Mouse (Mus musculus): Measurements from ENCODE around the gene Best2.

Gene Best2

DNA sequence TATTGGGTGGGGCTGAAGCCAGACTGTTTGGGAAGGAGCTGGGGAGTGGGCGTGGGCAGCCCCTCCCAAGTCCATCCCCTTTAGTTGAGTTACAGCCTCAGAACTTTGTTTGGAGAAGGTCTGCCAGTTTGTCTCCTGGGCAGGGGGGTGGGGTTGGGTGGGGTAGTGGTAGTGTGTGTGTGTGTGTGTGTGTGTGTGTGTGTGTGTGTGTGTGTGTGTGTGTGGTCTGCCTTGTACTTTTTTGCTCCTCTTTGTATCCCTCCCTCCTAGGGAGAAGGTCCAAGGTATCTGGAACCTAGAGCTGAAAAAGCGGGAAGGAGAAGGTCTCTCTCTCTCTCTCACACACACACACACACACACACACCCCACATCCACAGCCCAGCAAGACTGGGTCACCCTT, at the start of gene Best2:
Best2 (minus strand) TSS at position 101 of the 400 bp plus-strand sequence.
- no peak for DNase-seq (ENCODE audit: low spot score)

DNA sequence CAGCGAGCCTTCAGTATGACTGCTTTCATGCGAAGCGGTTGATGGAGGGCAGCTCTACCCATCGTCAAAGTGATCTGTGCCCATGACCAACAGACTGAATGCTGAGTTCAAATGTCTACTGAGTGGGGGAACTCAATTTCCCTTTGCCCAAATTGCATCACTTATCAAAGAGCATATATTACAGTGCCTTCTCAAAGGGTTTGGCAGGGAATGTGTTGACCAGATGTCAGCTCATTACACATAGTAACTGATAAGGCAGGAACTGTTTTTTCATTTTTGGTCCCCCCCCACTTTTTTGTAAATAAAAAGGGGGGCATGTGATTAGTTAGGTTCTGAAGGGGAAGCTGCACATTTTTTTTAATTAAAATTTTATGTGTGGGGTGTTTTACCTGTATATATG, 48.3 kb upstream of the Best2 start:
- no peak for DNase-seq (ENCODE audit: low spot score)

DNA sequence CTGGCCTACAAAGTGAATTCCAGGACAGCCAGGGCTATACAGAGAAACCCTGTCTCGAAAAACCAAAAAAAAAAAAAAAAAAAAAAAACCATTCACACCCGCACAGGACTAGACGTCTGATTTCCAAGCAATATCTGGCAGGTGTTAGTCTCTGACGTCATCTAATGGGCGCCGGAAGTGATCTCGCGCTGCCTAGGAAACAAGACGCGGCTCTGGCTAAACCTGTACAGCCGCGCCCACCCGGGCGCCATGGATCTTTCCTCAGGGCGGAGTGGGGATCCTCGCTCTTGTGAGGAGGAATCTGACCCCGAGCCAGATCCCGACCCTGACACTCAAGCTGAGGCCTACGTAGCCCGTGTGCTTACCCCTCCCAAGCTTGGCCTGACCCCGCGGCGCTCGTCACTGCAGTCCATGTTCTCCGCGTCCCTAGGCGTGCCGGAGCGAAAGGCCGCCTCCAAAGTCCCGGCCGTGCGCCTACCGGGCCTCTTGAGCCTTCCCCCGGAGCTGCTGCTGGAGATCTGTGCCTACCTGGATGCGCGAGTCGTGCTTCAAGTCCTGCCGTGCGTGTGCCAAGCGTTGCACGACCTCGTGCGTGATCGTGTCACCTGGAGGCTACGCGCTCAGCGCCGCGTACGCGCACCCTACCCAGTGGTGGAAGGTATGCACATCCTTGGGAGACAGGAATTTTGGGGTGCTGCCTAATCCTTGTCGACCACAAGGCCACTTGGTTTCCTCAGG, 45.7 kb upstream of the Best2 start, which contains the start of gene Fbxw9:
Fbxw9 (plus strand) TSS at position 177 of the 738 bp plus-strand sequence.
- DNase-seq (ENCODE audit: low spot score) = peak; percentile 75

DNA sequence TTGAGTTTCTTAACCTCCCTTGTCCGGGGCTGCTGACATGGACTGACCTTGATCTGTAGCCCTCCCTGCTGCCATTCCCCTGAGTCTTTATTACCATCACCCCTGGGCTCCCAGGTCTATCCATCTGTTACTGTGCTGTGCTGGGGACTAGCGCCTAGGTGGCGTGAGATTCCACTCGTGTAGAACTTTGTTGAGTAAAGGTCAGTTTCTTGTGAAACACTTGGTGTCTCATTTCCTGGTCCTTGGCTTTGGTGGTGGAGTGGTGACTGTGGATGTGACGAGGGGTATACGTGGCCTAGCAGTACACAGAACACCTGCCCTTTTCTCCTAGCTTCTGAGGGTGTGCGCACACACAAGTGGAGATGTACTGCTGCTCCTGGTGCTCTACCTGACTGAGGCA, 43.0 kb upstream of the Best2 start:
- no peak for DNase-seq (ENCODE audit: low spot score)

DNA sequence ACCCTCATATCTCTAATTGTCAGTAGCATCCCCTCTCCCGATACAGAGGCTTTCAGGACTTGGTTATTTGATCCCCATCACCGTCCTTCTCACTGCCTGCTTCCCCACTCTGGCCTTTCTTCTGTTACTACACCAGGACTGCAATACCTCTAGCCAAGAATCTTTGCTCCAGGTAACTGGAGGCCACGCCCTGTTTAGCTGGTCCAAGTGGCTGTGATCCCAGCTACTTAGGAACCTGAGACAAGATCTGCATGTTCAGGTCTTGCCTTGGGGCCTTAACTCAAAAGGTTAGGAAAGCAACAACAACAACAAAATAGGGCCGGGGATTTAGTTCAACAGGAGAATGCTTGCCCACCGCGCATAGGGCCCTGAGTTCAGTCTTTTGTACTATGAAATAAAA, 29.3 kb upstream of the Best2 start:
- no peak for DNase-seq (ENCODE audit: low spot score)

DNA sequence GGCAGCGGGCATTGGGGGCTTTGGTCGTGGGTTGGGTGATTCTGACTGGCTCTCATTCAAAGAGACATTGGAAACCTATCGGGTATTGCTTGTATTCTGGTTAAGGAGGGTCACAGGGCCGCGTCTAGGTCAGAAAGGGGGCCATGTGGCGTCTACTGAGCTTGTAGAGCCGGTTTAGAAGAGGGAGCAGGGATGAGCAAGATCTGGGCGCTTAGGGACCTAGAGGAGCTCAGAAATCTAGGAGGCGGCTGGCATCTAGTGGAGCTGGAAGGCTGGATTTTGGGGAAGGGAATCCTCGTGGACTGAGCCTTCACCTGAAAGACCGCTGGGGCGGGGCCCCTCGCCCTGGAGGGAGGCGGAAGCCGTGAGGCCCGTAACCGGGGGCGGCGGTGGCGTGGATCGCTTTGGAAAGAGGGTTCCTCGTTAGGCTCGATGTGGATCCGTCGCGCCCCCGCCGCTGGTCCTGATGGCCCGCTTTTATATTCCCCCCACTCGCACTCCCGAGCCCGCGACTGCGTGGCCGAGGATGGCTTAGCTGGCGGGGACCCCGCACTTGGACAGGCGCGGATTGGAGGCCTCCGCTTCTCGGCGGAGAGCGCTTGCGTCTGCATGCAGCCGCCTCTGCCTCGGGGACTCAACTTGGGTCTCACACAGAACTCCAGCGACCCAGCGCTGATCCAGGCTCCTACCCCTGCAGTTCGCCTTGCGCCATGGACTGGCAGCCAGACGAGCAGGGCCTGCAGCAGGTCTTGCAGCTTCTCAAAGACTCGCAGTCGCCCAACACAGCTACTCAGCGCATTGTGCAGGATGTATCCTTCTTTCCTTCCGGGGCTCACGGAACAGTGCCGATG, 23.6 kb upstream of the Best2 start:
- no peak for DNase-seq (ENCODE audit: low spot score)

DNA sequence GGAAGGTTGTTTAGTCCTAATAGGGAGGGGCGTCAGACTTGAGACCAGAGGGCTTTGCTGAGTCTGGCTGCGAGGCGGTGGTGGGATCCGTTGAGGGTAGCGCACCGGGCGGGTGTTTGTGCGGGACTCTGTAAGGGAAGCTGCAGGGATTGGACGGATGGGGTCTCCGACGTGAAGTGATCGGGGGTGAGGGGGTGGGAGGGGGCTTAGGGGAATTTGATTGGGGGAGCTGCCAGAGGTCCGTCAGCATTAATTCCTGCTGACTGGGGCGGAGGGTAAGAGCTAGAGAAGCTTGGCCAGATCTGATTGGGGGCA, 23.0 kb upstream of the Best2 start:
- no peak for DNase-seq (ENCODE audit: low spot score)

DNA sequence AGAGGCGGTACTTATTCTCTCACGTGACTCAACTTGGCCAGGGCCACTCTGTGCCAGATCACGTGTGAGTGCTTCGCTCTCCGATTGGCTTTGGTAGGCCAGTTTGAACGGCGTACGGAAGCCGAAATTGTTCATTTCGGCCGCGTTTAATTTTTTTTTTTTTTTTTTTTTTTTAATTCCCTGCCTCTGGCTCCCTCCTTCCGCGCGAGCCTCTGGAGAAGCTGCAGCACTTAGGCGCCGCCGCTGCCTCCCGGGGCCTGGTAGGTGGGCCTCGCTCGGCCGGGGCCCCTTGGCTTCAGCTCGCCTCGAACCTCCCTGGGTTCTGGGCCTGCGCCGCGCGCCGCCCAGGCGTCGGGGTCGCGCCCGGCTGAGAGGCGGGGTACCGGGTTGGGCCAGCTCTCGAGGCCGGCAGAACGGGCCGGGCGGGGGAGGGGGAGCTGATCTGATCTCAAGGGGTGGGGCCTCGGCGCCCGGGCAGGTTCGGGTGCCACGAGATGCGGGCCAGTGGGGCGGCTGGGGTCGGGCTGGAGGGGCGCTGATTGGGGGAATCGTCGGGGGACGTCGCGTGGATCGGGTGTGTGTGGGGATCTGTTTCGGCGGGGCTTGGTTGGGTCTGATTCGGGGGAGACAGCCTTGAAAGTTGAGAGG, 22.5 kb upstream of the Best2 start, which contains the start of gene Tnpo2:
Tnpo2 (plus strand) TSS at position 198 of the 648 bp plus-strand sequence.
- DNase-seq (ENCODE audit: low spot score) = peak; percentile 92

DNA sequence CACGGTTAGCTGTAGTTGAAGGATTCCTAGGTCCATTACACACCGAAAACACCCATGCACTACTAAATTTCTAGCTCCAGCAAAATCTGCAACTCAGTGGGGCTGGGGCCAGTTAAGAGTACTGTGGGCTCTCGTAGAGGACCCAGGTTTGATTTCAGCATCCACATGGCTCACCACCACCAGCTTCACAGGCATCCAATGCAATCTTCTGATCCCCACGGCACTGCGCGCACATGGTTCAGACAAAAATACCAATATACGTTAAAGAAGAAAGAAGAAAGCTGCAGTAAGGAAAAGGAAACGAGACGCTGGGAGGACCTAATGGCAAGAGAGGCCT, 22.0 kb upstream of the Best2 start:
- DNase-seq (ENCODE audit: low spot score) = no peak

DNA sequence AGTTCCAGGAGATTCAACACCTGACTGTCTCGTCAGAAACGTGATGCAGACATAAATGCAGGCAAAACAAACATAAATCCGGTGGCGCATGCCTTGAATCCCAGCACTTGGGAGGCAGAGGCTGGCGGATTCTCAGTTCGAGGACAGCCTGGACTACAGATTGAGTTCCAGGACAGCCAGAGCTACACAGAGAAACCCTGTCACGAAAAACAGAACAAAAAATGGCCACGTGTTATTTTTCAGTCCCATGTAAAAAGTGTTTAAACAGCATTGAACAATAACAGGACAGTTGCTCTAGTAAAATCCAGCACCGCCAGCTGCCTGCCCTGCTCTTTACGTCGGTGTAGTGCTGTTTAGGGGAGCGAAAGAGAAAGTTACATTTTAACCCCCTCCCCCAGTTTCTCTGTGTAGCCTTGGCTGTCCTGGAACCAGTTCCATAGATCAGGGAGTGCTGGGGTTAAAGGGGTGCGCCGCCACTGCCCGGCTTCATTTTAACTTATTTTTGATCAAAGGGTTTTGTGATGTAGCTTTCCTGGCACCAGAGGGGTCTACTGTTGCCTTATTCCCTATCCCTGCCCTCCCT, 21.5 kb upstream of the Best2 start:
- no peak for DNase-seq (ENCODE audit: low spot score)

DNA sequence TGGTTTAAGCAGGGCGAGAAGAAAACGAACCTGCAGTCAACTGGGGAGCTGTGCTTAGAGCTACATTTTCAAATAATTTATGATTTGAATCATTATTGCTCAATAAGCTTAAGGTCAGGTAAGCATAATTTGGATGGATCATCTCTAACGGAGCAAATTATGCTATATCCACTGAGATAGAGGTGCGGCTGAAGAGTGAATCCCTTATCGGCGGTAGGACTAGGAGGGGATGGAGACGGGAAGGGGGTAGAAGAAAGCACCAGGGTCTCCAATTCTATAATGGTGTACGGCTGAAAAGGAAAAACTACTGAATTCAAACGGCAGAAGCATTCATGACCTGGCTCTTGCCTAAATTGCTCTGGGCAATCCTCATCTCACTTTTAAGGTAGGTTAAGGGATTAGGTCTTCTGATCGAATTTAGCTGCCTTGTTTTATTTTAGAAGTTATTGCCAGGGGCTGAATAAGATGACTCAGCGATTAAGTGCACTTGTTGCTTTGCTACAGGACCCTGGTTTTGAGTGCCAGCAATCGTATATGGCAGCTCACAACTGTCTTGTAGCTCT, 20.9 kb upstream of the Best2 start:
- no peak for DNase-seq (ENCODE audit: low spot score)

DNA sequence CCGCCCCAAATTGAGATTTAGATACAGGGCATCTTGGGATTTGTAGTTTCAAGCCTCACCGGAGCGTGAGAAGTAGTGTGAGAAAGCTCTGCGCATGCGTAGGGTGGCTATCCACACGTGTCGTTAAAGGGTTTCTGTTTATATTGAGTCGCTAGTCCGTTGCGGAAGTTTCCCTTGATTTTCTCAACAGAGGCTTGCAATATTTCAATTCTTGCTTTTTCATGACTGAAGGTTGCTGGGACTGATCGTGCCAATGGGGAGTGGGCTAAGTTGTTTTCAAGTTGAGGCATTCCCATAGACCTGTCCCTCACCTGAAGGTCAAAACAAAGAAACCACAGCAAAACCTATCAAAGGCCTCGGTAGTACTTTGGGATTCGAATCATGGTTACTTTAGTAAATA, 20.4 kb upstream of the Best2 start:
- DNase-seq (ENCODE audit: low spot score) = peak; percentile 66

DNA sequence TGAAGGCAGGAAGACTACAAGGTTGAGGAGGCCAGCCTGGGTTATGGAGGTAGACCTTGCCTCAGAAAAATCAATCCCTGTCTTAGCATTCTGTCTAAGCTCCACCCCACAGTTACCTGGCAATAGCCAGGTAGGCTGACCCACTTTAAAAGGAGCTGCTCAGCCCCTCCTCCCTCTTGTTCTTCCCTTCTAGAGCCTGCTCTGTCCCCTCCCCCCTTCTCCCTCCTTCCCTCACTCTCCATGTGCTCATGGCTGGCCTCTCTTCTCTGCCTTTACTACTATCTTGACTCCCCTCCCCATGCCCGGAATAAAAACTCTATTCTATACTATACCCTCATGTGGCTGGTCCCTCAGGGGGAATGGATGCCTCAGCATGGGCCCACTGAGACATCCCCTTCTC, 19.5 kb upstream of the Best2 start:
- no peak for DNase-seq (ENCODE audit: low spot score)

DNA sequence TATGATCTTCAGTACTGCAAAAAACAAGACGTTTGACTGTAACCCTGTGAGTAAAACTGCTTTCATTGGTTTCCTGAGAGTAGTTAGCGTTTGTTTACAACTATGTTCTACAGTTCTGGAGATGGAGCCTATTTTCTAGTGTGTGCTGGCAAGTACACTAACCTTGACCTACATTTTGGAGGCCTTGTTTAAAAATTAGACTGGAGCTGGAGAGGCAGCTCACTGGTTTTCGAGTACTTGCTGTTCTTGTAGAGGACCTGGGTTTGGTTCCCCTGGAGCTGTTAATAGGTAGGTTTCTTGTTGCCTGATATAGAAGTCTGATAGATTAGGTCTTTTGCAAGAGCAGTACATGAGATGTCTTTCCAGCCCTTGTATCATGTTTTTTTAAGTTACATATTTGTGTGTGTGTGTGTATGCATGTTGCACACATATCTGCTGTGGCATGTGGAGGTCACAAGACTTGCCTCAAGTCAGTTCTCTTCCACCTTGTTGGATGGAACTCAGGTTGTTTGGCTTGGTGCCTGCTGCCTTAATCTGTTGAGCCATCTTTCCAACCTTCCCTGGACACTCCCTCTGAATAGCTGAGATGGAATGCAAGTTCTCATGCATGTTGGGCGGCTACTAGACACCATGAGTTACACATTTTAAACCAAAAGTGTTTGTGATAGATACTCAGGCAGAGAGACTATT, 18.4 kb upstream of the Best2 start:
- DNase-seq (ENCODE audit: low spot score) = no peak

DNA sequence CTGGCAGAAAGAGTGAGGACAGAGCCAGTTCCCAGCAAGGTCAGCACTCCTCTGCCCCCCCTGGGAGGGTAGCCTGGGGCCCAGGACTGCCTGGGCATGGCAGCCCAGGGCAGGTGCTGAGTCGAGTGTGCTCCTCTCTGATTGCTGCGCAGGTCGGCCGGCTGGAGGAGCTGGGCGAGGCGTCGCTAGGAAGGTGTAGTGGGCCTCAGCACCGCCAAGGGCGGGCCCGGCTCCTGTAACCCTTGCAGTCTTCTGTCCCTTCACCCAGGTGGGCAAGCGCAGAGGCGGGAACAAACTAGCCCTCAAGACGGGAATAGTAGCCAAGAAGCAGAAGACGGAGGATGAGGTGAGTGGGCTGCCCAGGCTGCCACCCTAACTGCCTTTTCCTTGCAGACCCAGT, 14.9 kb upstream of the Best2 start:
- no peak for DNase-seq (ENCODE audit: low spot score)

DNA sequence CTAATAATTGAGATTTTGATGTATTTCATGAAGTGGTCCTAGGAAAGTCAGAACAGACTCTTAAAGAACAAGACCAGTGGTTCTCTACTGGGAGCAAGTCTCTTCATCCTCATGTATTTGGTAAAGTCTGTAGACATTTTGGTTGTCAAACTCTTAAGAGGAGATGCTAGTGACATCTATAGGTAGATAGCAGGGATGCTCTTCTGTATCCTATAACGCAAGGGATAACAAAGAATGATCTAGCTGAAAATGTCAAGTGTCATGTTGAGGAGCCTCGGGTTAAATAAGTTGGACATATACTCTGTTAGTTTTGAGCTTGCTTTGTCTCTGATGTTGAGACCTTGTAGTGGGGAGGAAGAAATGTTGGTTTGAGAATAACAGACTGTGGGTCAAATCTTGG, 13.6 kb upstream of the Best2 start:
- DNase-seq (ENCODE audit: low spot score) = no peak

DNA sequence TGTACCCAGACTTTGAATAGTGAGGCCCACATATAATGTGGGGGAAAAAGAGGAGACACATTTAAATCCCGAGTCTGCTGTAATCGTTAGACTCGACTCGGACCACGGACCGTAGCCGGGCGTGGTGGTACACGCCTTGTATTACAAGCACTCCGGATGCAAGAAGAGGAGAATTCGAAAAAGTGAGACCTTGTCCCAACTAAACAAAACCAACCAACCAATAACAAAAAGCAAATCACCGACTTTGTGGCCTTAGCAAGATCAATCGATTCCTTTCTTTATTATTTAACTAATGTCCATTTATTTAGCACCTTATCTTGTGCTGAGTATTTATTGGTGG, 13.2 kb upstream of the Best2 start:
- no peak for DNase-seq (ENCODE audit: low spot score)

DNA sequence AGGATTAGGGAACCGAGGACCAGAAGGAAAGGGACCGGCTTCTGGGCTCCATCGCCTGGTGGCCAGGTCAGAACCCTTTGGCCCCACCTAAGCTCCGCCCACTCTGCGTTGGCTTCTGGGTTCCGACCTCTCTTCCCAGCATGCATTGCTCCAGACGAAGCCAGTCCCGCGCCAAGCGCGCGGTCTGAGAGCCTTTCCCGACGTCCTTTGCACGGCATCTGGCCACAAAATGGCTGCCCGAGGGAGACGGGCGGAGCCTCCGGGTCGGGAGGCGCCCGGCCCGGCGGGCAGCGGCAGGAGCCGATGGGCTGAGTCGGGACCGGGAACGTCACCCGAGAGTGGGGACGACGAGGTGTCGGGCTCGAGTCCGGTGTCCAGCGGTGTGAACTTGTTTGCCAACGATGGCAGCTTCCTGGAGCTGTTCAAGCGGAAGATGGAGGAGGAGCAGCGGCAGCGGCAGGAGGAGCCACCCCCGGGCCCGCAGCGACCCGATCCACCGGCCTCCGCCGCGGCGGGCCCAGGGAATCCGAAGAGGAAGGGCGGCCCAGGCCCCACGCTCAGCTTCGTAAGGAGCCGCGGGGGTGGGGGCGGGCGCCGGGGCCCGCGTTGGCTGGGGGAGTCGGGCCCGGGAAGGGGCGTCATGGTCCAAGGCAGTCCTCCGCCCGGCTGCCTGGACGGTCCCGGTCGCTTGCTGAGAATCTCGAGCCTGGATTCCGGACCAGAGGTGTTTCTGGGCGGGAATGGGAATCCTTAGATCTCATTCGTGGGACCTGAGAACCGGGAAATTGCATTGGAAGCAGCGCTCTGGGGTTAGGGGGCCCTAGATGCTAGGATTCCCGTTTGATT, 12.6 kb upstream of the Best2 start, which contains the start of gene Trir:
Trir (plus strand) TSS at position 154 of the 846 bp plus-strand sequence.
- peak; percentile 94 for DNase-seq (ENCODE audit: low spot score)

DNA sequence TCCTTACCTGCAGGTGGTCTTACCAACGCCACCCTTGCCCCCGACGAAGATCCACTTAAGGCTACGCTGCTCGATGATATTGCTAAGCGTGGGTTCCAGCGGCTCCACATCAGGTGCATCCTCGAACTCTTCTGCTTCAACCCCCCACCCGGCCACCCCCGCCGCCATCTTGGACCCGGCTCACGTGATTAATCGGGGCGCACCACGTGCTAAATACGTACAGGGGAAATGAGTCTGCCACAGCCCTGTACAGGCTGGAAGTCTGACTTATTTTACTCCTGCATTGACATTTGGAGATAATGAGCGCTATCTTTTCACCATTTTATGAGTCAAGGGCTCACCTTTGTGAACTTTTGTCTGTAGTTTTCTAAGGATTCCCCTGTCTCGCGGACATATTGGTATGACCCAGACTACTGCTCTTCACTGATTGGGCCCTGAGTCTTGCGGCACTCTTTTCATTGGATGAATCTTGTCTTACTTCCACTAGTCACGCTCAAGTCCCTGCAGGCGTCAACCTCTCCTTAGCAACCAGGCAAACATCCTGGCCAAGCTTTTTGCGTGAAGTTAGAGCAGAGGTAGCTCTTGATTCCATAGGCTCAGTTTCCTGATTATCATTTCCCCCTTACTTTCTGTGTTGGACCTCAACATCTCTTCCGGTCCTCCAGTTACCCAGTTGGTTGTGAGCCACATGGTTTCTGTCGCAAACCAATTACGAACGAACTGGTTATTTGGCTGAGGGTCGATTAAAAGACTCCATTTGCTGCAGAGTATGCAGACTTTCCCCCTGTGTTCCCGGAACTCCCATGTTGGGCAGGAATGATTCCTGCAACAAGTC, 11.0 kb upstream of the Best2 start, which contains the start of gene Asna1:
Asna1 (minus strand) TSS at position 184 of the 835 bp plus-strand sequence.
- DNase-seq (ENCODE audit: low spot score) = peak; percentile 73

DNA sequence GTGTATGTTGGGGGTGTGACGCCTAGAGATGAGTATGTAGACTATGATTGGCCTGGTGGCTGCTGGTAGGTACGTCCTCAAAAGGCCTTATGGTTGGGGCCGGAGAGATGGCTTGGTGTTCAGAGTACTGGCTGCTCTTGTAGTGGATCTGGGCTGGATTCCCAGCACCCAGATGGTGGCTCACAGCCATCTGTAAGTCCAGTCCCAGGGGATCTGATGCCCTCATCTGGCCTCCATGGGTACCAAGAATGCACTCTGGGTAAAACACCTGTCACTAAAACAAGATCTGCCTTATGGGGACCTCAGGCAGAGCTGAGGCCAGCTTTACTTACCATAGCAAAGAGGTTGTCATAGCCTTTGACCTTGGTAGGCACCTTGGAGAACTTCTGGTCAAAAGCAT, 9.5 kb upstream of the Best2 start:
- DNase-seq (ENCODE audit: low spot score) = no peak

All from ovary, adult 18-20 months (tissue).